Mouse (Mus musculus) kidney, adult 10 weeks (tissue): ENCODE measurements around the gene Olfr804. TPM values are rescaled to one million over a fixed set of nuclear protein-coding genes. Genes with fewer than 3 reads are reported as not detected.

Source experiments
- polyA plus RNA-seq: library from polyadenylated mRNA; stranded (reverse); fragments of 350-450 nt; fragmentation: Illumina TruSeq; extraction: RNeasy Lipid Tissue Mini Kit (QIAGEN cat#74804); gene quantifications from one replicate; pipeline ENCODE4 v1.2.3, GENCODE M21; 2014; ENCODE audit warnings: low read depth, low replicate concordance

Olfr804 gene
- not detected for polyA plus RNA-seq

DNA sequence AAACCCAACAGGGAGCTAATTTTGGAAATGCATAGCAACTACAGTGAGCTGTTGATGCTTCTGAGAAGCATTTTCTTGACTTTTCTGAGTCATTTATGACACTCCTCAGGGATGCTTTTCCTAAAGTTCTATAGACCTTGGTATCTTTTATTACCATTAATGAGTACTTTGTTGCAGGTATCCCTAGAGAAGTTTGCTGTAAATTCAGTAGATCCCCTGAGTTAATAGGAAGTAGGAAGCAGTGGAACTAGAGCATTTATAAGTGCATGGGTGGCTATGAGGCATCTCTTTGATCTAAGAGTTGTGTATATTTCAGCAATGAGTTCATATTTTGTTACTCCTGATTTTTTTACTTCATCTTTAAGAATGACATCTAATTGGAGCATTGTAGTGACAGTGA is at the start of gene Olfr804:
TSS of gene Olfr804 (plus strand) at position 301 of the 400 bp plus-strand sequence.

GRCm38 (mm10) chr10:129657394-129657793 is 45.6 kb upstream of the Olfr804 start, which contains the start of gene Olfr800:
Olfr800 (plus strand) TSS chr10:129657694.

GRCm38 (mm10) chr10:129673765-129674164 is 29.2 kb upstream of the Olfr804 start, which contains the start of gene Olfr801:
Olfr801 (minus strand) TSS chr10:129673865.

DNA sequence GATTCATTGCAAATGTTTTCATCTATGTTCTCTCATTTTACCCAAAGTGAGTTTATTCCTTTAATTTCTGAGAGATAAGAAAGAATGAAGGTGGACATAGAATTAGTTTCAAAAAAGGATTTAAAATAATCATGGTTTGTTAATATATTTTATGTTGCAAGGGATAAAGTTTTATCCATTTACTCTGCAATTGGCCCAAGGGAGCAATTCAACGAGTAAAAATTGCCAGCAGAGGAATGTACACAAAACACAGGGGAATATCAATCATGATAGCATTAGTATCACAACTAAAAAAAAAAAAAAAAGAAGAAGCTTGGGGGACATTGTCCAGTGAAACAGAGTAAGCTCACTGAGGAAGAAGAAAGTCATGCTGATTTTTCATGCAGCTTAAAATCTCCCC is 14.9 kb upstream of the Olfr804 start, which contains the start of gene Olfr802:
TSS of gene Olfr802 (minus strand) at position 101 of the 400 bp plus-strand sequence.

GRCm38 (mm10) chr10:129694186-129694585 is 8.8 kb upstream of the Olfr804 start, which contains the start of gene Olfr803:
Olfr803 (minus strand) TSS chr10:129694286.

DNA sequence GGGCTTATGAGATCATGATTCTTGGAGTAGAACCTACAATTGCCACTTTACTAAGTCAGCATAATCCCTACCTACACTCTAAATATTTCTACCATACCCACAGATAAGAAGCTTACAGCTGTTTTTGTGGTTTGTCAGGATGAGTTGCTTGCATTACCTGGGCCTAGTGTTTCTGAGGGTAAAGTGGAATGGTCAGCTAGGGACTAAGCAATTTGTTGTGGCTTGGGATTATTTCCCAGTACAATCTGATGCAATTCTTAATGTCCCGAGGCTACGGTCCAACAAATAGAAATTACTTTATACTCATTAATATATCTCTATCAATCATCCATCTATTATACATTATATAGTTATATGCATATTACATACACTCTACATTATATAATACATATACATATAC is 26.3 kb downstream of the Olfr804 start, which contains the start of gene Olfr805:
TSS of gene Olfr805 (minus strand) at position 101 of the 400 bp plus-strand sequence.

GRCm38 (mm10) chr10:129741821-129742220 is 38.8 kb downstream of the Olfr804 start, which contains the start of gene Olfr806:
Olfr806 (minus strand) TSS chr10:129741921.

DNA sequence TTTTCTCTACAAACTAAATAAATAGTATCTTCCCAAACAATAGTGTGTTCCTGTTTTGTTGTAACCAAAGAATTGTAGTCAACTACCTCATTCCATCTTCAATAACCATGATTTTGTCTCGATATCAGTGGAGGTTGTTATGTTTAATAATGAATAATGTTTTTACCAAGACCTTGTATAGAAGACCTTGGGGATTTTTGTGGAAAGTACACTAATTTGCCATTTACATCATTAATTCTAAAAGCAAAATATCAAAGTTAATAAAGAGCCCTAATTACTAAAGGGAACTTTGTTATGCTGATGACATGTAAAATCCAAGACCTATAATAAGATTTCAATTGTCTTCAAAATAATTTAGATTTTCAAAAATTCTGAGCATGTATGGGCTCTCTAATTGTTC is 54.7 kb downstream of the Olfr804 start, which contains the start of gene Olfr807:
TSS of gene Olfr807 (minus strand) at position 101 of the 400 bp plus-strand sequence.

Other genes with a start within 250 kb of the Olfr804 start
- gene Olfr787, start 241.3 kb upstream of the Olfr804 start, polyA plus RNA-seq: not detected
- not detected for gene Olfr788, start 232.2 kb upstream of the Olfr804 start, polyA plus RNA-seq
- gene Olfr789, start 218.5 kb upstream of the Olfr804 start, polyA plus RNA-seq: not detected
- not detected for gene Olfr790, start 204.7 kb upstream of the Olfr804 start, polyA plus RNA-seq
- not detected for gene Olfr791, start 181.4 kb upstream of the Olfr804 start, polyA plus RNA-seq
- gene Olfr792, start 164.0 kb upstream of the Olfr804 start, polyA plus RNA-seq: not detected
- gene Olfr794, start 135.6 kb upstream of the Olfr804 start, polyA plus RNA-seq: not detected
- not detected for gene Olfr796, start 90.6 kb upstream of the Olfr804 start, polyA plus RNA-seq
- not detected for gene Olfr798, start 75.3 kb upstream of the Olfr804 start, polyA plus RNA-seq
- not detected for gene Olfr799, start 65.7 kb upstream of the Olfr804 start, polyA plus RNA-seq
- not detected for gene Olfr800, start 45.5 kb upstream of the Olfr804 start, polyA plus RNA-seq
- gene Olfr801, start 29.3 kb upstream of the Olfr804 start, polyA plus RNA-seq: not detected
- not detected for gene Olfr802, start 15.0 kb upstream of the Olfr804 start, polyA plus RNA-seq
- gene Olfr803, start 8.9 kb upstream of the Olfr804 start, polyA plus RNA-seq: not detected
- not detected for gene Olfr805, start 26.2 kb downstream of the Olfr804 start, polyA plus RNA-seq
- not detected for gene Olfr806, start 38.7 kb downstream of the Olfr804 start, polyA plus RNA-seq
- not detected for gene Olfr807, start 54.6 kb downstream of the Olfr804 start, polyA plus RNA-seq
- gene Olfr808, start 62.3 kb downstream of the Olfr804 start, polyA plus RNA-seq: not detected
- not detected for gene Olfr809, start 71.4 kb downstream of the Olfr804 start, polyA plus RNA-seq
- gene Olfr810, start 91.7 kb downstream of the Olfr804 start, polyA plus RNA-seq: not detected
- gene Olfr811, start 101.2 kb downstream of the Olfr804 start, polyA plus RNA-seq: not detected
- not detected for gene Olfr812, start 142.9 kb downstream of the Olfr804 start, polyA plus RNA-seq
- not detected for gene Olfr813, start 152.2 kb downstream of the Olfr804 start, polyA plus RNA-seq
- not detected for gene Olfr814, start 176.6 kb downstream of the Olfr804 start, polyA plus RNA-seq
- gene Olfr815, start 202.7 kb downstream of the Olfr804 start, polyA plus RNA-seq: not detected
- not detected for gene Olfr816, start 212.4 kb downstream of the Olfr804 start, polyA plus RNA-seq
- not detected for gene Olfr818, start 245.9 kb downstream of the Olfr804 start, polyA plus RNA-seq